Mouse (Mus musculus): ENCODE measurements at regions not wholly inside any gene's neighbourhood (a gene's known extent, or its start where the extent isn't known, plus 50 kb on each side); places are given as distances from the start of the nearest gene placed in this dataset.

DNA sequence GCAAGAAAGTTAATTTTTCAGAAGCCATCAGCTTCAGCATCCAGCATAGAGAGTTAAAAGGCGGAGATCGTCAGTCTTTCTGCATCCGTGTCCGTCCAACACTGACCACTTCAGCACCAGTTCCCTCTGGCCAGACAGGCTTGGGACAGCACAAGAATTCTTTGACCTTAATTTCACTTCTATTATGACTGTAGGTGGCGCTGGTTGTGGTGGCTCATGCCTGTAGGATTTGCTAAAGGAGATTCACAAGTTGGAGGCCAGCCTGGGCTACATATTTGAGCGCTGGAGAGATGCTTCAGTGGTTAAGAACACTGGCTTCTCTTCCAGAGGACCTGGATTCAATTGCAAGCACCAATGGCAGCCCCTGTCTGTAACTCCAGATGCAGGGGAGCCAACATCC is 66.0 kb downstream of the Amer2 start:
- Histone ChIP-seq H3K4me3 (ENCODE audit: low read length) (no peak overlapping the region), H3K9me3 (replicated peaks; ENCODE audit: control insufficient read depth, low read length) (peaks cover 4% of the 10 kb centered on the region; the same call in 1 of the 2 replicates), H3K4me2 (ENCODE audit: low read depth, low read length) (no peak overlapping the region), H3K27ac (ENCODE audit: low read length) (no peak overlapping the region), H3K27me3 (ENCODE audit: control insufficient read depth, insufficient read depth, low read length) (no peaks in the 10 kb centered on the region), H3K9ac (ENCODE audit: low read length) (no peak overlapping the region), H3K36me3 (ENCODE audit: control insufficient read depth, insufficient read depth) (no peaks in the 10 kb centered on the region), H3K4me1 (ENCODE audit: control insufficient read depth, insufficient read depth, low read length) (no peaks in the 10 kb centered on the region)
- WGBS = 52% methylated on average over 6 of the region's 6 CpGs
- ATAC-seq (replicated peaks; ENCODE audit: extremely low read depth, insufficient read depth, low FRiP score) = no peak

DNA sequence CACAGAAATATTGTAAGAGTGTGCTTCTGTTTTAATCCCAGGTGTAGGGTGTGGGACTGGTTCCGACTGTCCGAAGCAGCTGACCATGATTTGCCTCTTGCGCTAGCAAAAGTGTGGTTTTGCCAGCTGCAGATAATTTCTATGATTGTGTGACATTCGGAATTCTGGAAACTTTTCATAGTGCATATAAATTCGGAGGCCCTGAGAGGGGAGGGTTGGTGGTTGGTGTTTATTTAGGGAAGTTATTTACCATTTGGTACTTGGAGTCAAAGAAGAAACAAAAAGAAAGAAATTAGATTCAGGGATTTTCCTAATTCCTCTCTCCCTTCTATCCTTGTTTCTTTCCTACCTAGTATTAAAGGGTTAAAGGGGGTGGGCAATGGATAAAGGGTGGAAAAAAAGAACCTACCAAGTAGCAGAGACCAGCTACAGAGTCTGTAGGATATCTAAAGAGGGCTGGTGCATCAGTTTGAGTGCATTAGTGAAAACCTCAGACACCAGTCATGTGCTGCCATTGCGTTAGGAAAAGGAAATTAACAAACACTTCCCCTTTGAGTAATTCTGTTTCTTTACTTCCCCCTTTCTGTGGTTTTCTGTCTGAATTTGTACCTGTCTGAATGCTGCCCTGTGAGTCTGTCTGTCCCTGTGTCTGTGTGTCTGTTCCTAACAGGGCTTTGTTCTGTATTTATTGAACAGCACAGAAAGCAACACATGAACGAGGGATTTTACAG is 70.9 kb downstream of the Amer2 start:
- Histone ChIP-seq H3K4me2 (ENCODE audit: low read depth, low read length) (no peak overlapping the region), H3K4me3 (ENCODE audit: low read length) (no peak overlapping the region), H3K36me3 (ENCODE audit: control insufficient read depth, insufficient read depth) (no peaks in the 10 kb centered on the region), H3K27ac (ENCODE audit: low read length) (no peak overlapping the region), H3K4me1 (ENCODE audit: control insufficient read depth, insufficient read depth, low read length) (no peaks in the 10 kb centered on the region), H3K9ac (ENCODE audit: low read length) (no peak overlapping the region), H3K9me3 (replicated peaks; ENCODE audit: control insufficient read depth, low read length) (peaks cover 4% of the 10 kb centered on the region; the same call in 1 of the 2 replicates), H3K27me3 (ENCODE audit: control insufficient read depth, insufficient read depth, low read length) (no peaks in the 10 kb centered on the region)
- no peak for ATAC-seq (replicated peaks; ENCODE audit: extremely low read depth, insufficient read depth, low FRiP score)
- 68% methylated on average over 7 of the region's 7 CpGs for WGBS

- H3K27ac ChIP-seq (ENCODE audit: low read length) = no peak overlapping the region
- 55% methylated on average over 3 of the region's 3 CpGs for WGBS
- ATAC-seq (replicated peaks; ENCODE audit: extremely low read depth, insufficient read depth, low FRiP score) = no peak
- no peaks in the 10 kb centered on the region for H3K4me1 ChIP-seq (ENCODE audit: control insufficient read depth, insufficient read depth, low read length)
- H3K4me3 ChIP-seq (ENCODE audit: low read length) = no peak overlapping the region
- no peak overlapping the region for H3K4me2 ChIP-seq (ENCODE audit: low read depth, low read length)
- peaks cover 4% of the 10 kb centered on the region; the same call in 1 of the 2 replicates for H3K9me3 ChIP-seq (replicated peaks; ENCODE audit: control insufficient read depth, low read length)
- no peaks in the 10 kb centered on the region for H3K36me3 ChIP-seq (ENCODE audit: control insufficient read depth, insufficient read depth)
- H3K27me3 ChIP-seq (ENCODE audit: control insufficient read depth, insufficient read depth, low read length) = no peaks in the 10 kb centered on the region
- no peak overlapping the region for H3K9ac ChIP-seq (ENCODE audit: low read length)
Measured at GRCm38 (mm10) chr14:60444552-60444937, 71.5 kb downstream of the Amer2 start.

DNA sequence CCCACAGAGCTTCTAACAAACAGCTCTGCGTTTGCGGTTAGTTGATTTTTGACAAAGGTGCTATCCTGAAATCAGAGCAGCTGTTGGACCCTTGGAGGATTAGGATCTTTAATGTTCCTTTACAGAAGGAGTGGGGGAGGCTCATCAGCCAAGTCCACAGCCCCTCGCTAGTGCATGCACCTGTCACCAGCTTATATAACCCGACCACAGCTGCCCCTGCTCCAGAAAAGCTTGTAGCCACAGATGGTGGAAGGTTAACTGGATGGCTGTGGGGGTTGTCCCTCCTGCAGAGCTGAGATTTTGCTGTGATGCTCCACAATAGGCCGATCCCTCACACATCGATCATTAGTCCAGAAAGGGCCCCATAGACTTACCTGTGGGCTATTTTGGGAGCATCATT is 73.0 kb downstream of the Amer2 start:
- WGBS = 78% methylated on average over 6 of the region's 6 CpGs
- no peak overlapping the region for H3K4me3 ChIP-seq (ENCODE audit: low read length)
- no peak overlapping the region for H3K9ac ChIP-seq (ENCODE audit: low read length)
- peaks cover 4% of the 10 kb centered on the region; the same call in 1 of the 2 replicates for H3K9me3 ChIP-seq (replicated peaks; ENCODE audit: control insufficient read depth, low read length)
- H3K4me2 ChIP-seq (ENCODE audit: low read depth, low read length) = no peak overlapping the region
- no peaks in the 10 kb centered on the region for H3K4me1 ChIP-seq (ENCODE audit: control insufficient read depth, insufficient read depth, low read length)
- H3K27ac ChIP-seq (ENCODE audit: low read length) = no peak overlapping the region
- no peaks in the 10 kb centered on the region for H3K27me3 ChIP-seq (ENCODE audit: control insufficient read depth, insufficient read depth, low read length)
- H3K36me3 ChIP-seq (ENCODE audit: control insufficient read depth, insufficient read depth) = no peaks in the 10 kb centered on the region
- ATAC-seq (replicated peaks; ENCODE audit: extremely low read depth, insufficient read depth, low FRiP score) = no peak

DNA sequence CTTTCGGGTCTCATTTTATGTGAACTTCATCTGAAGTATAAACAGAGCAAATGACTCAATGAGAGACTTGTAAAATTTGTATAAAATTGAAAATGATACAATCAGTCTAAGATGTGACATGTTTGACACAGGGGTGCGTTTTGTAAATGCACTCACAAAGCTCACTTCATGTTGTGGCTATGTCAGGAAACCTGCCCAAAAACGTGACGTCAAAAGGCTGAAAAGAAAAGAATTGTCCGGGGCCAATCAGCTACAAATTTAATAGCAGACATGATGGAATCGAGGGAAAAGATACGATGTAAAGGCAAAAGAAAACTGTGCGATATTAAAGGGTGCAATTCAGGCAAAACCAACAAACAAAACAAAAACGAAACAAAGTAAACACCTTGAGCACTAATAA is 78.2 kb downstream of the Amer2 start:
- Histone ChIP-seq H3K4me3 (ENCODE audit: low read length) (no peak overlapping the region), H3K4me2 (ENCODE audit: low read depth, low read length) (no peak overlapping the region), H3K27me3 (ENCODE audit: control insufficient read depth, insufficient read depth, low read length) (no peaks in the 10 kb centered on the region), H3K9ac (ENCODE audit: low read length) (no peak overlapping the region), H3K4me1 (ENCODE audit: control insufficient read depth, insufficient read depth, low read length) (no peaks in the 10 kb centered on the region), H3K9me3 (replicated peaks; ENCODE audit: control insufficient read depth, low read length) (no peaks in the 10 kb centered on the region), H3K27ac (ENCODE audit: low read length) (no peak overlapping the region), H3K36me3 (ENCODE audit: control insufficient read depth, insufficient read depth) (no peaks in the 10 kb centered on the region)
- WGBS = 84% methylated on average over 9 of the region's 9 CpGs
- no peak for ATAC-seq (replicated peaks; ENCODE audit: extremely low read depth, insufficient read depth, low FRiP score)

DNA sequence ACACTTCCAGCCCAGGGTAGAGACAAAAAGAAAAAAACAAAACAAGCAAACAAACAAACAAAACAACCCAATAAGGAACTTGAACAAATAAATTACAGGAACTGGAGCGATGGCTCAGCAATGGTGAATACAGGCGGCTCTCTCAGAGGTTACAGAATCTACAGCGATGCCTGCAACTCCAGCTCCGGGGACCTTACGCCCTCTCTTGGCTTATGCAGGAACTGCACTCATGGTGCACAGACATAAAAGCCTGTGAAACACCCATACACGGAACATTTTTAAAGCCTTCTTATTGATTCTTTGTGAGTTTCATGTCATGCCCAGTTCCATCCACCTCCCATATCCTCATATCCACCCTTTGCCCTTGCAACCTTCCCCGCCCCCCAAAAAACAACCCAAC is 78.6 kb downstream of the Amer2 start:
- Histone ChIP-seq H3K27ac (ENCODE audit: low read length) (no peak overlapping the region), H3K9me3 (replicated peaks; ENCODE audit: control insufficient read depth, low read length) (no peaks in the 10 kb centered on the region), H3K4me3 (ENCODE audit: low read length) (no peak overlapping the region), H3K9ac (ENCODE audit: low read length) (no peak overlapping the region), H3K4me2 (ENCODE audit: low read depth, low read length) (no peak overlapping the region), H3K36me3 (ENCODE audit: control insufficient read depth, insufficient read depth) (no peaks in the 10 kb centered on the region), H3K27me3 (ENCODE audit: control insufficient read depth, insufficient read depth, low read length) (no peaks in the 10 kb centered on the region), H3K4me1 (ENCODE audit: control insufficient read depth, insufficient read depth, low read length) (no peaks in the 10 kb centered on the region)
- no peak for ATAC-seq (replicated peaks; ENCODE audit: extremely low read depth, insufficient read depth, low FRiP score)
- WGBS = 76% methylated on average over 7 of the region's 7 CpGs

- no peak for ATAC-seq (replicated peaks; ENCODE audit: extremely low read depth, insufficient read depth, low FRiP score)
- Histone ChIP-seq H3K36me3 (ENCODE audit: control insufficient read depth, insufficient read depth) (no peaks in the 10 kb centered on the region), H3K4me3 (ENCODE audit: low read length) (no peak overlapping the region), H3K9me3 (replicated peaks; ENCODE audit: control insufficient read depth, low read length) (no peaks in the 10 kb centered on the region), H3K4me2 (ENCODE audit: low read depth, low read length) (no peak overlapping the region), H3K9ac (ENCODE audit: low read length) (no peak overlapping the region), H3K4me1 (ENCODE audit: control insufficient read depth, insufficient read depth, low read length) (0 out of 2 replicates have a peak, but pooled peaks cover 2% of the 10 kb centered on the region), H3K27me3 (ENCODE audit: control insufficient read depth, insufficient read depth, low read length) (no peaks in the 10 kb centered on the region), H3K27ac (ENCODE audit: low read length) (no peak overlapping the region)
- 60% methylated on average over 9 of the region's 9 CpGs for WGBS
Measured at GRCm38 (mm10) chr14:60456767-60457166, 83.7 kb downstream of the Amer2 start.

DNA sequence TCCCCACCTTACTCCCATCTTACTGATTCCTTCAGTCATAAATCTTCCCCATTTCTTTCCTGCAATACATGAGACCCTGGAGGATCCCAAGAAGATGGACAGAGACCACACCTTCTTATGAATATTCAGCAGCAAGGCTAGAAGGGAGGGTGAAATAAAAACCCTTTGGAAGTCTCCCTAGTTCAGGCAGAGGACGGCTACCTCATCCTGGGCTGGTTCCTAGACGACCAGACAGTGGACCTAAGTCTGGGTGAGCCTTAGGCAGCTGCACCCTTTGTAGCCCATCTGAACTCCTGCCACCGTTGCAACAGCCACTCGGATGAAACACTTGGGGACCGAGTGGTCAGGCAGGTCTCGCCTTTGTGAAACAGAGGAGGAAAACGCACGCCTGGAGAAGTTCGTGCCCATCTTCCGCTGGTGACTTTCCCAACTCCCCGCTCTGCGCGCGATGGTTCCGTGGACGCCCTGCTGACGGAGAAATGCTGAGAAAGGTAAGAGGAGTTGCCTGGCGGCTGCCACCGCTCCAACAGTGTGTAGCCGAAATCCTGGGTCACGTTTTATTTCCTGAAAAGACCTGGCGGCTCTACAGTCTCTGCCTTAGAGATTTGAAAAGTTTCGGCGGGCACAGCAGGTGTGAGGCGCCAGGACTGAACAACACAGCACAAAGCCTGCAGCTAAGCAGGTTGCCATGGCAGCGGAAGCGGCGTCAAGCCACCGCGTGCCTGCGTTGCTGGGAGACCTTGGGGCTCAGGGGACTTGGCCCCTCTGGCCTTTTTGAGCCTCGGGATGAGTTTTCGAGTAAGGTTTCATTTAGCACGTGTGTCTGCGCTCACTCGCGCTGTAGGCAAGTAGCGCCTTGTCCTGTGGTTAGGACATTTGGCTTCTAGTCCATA is 112.2 kb downstream of the Amer2 start:
- 1% methylated on average over 38 of the region's 38 CpGs for WGBS
- peak overlapping the region; percentile 57 for H3K4me3 ChIP-seq (ENCODE audit: low read length)
- H3K27me3 ChIP-seq (ENCODE audit: control insufficient read depth, insufficient read depth, low read length) = peaks cover 23% of the 10 kb centered on the region
- H3K4me2 ChIP-seq (ENCODE audit: low read depth, low read length) = peak overlapping the region; percentile 95
- peaks cover 5% of the 10 kb centered on the region; the same call in 1 of the 2 replicates for H3K4me1 ChIP-seq (ENCODE audit: control insufficient read depth, insufficient read depth, low read length)
- peak overlapping the region; percentile 28 for H3K9ac ChIP-seq (ENCODE audit: low read length)
- ATAC-seq (replicated peaks; ENCODE audit: extremely low read depth, insufficient read depth, low FRiP score) = peak; percentile 58; the same call in 1 of the 2 replicates
- H3K27ac ChIP-seq (ENCODE audit: low read length) = no peak overlapping the region
- H3K9me3 ChIP-seq (replicated peaks; ENCODE audit: control insufficient read depth, low read length) = peaks cover 3% of the 10 kb centered on the region
- H3K36me3 ChIP-seq (ENCODE audit: control insufficient read depth, insufficient read depth) = no peaks in the 10 kb centered on the region

- Histone ChIP-seq H3K9ac (ENCODE audit: low read length) (no peak overlapping the region), H3K4me1 (ENCODE audit: control insufficient read depth, insufficient read depth, low read length) (peaks cover 5% of the 10 kb centered on the region; the same call in 1 of the 2 replicates), H3K4me2 (ENCODE audit: low read depth, low read length) (peak overlapping the region; percentile 95), H3K9me3 (replicated peaks; ENCODE audit: control insufficient read depth, low read length) (peaks cover 3% of the 10 kb centered on the region), H3K27ac (ENCODE audit: low read length) (no peak overlapping the region), H3K27me3 (ENCODE audit: control insufficient read depth, insufficient read depth, low read length) (peaks cover 23% of the 10 kb centered on the region), H3K4me3 (ENCODE audit: low read length) (peak overlapping the region; percentile 57), H3K36me3 (ENCODE audit: control insufficient read depth, insufficient read depth) (no peaks in the 10 kb centered on the region)
- 4% methylated on average over 5 of the region's 5 CpGs for WGBS
- ATAC-seq (replicated peaks; ENCODE audit: extremely low read depth, insufficient read depth, low FRiP score) = no peak; the same call in 1 of the 2 replicates
Measured at GRCm38 (mm10) chr14:60485889-60486274, 112.8 kb downstream of the Amer2 start.

Measured in heart, embryonic 16.5 days (tissue).